Mouse (Mus musculus) heart, adult 11 months (tissue): ENCODE measurements around the gene Timm8a2.

ENCODE experiments used
- DNase-seq: peaks from one replicate; pipeline ENCODE4 v3.0.0; 2022

The Timm8a2 gene

DNA sequence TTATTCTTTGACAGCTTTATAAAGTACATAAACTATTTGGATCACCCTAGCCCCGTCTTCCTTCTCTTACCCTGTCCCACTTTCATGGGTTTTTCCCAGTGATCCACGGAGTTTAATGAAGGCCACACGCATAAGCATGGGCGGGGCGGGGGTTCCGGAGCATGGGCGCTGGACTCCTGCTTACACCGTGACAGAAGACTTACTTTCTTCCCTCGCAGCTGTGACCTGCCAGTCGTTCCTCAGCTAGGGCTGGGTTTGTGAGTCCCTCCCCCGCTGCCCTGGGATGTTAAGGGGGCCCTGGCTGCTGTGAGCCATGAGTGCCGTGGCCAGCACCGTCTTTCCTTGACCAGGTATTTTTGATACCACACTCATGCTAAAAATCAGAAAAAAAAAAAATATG is 21.7 kb upstream of the Timm8a2 start:
- no peak for DNase-seq

DNA sequence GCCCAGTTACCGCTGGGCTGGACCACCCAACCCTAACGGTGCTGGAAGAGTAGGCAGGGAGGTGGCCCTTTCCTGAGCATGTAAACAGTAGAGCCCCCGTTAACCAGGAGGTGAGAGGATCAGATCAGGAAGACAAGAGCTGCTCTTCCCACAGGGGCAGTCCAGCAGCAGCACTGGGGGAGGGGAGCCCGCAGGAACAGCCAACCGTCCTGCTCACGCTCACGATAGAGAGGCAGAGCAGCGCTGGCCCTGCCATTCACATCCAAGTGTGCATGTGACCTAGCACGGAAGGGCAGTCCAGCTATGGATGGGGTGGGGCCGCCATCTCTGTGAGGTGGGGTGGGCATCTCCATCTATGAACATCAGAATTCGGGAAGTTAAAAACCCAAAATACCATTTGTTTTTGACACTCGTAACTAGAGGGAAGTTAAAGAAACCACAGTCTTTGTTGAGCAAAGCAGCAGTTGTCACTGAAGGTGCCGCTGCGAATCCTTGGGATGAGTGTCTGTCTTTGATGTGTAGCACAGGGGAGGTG is 21.0 kb upstream of the Timm8a2 start:
- peak; percentile 98 for DNase-seq

DNA sequence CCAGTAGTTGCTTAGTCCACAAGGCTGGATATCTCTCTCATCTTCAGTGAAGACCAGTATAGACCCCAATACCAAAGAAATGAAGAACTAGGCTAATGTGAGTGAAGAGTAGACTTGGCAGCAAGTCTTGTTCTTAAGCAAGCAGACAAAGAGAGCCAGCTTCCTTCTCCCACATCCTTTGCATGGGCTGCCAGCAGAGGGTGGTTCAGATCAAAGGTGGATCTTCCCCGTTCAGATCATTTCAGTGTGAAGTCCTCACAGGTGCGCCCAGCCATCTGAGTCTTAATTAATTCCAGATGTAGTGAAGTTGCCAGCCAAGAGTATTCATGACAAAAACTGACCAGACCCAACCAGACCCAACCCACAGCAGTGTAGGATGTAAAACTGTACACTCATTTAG is 16.5 kb upstream of the Timm8a2 start:
- DNase-seq: no peak

- DNase-seq: peak; percentile 72
Measured at GRCm38 (mm10) chr14:122019389-122019788, 15.1 kb upstream of the Timm8a2 start.

- peak; percentile 84 for DNase-seq
Measured at GRCm38 (mm10) chr14:122020567-122020966, 13.9 kb upstream of the Timm8a2 start.

DNA sequence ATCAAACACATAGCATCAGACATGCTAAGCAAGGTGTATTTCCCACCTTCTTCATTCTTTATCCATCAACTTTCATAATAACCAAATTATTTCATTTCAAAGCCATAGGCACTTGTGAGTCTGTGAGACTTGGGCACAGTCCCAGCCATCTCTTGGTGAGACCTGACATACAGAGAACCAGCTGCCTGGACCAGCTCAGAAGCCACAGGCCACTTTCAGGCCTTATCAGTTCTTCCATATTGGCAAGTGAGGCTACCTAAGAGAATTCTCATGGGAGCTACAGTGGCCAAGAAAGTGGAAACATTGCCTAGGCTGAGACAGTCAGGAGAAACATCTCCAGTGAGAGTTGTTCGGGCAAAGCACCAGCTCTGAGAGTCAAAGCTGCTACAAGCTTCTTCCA is 11.4 kb upstream of the Timm8a2 start:
- peak; percentile 82 for DNase-seq

GRCm38 (mm10) chr14:122023928-122024327 is 10.5 kb upstream of the Timm8a2 start:
- DNase-seq: peak; percentile 70

GRCm38 (mm10) chr14:122028926-122029745 is 5.3 kb upstream of the Timm8a2 start:
- DNase-seq: peak; percentile 92

GRCm38 (mm10) chr14:122029851-122030250 is 4.6 kb upstream of the Timm8a2 start:
- DNase-seq: no peak

DNA sequence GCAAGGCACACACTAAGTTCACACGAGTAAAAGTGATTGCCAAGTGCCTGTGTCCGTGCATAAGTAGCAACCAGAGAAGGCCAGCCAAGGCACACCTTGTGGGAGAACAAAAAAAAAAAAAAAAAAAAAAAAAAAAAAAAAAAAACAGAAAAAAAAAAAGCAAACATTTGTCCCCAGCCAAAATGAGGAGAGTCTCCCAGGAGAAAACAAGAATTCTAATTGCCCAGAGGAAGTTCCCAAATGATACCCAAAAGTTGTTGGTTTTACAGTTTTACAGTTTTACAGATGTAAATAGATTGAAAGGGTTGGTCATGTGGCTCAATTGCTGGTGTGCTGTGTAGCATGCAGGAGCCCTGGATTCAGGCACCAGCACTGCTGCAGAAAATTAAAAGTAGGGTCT is 2.4 kb upstream of the Timm8a2 start:
- DNase-seq: no peak

- no peak for DNase-seq
Measured at GRCm38 (mm10) chr14:122035181-122035580, 707 bp downstream of the Timm8a2 start.

DNA sequence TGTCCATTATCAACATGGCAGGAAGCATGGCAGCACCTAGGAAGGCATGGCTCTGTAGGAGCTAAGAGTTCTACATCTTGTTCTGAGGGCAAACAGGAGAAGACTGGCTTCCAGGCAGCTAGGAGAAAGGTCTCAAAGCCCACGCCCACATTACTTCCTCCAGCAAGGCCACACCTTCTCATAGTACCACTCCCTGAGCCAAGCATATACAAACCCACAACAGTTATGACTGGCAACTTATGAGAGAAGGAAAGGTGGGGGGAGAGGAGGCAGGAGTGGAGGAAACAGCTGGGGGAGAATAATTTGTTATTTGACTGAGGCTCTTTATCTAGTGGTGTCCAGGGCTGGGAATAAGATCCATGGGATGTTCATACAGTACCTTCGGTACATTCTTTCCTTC is 1.4 kb downstream of the Timm8a2 start:
- no peak for DNase-seq

DNA sequence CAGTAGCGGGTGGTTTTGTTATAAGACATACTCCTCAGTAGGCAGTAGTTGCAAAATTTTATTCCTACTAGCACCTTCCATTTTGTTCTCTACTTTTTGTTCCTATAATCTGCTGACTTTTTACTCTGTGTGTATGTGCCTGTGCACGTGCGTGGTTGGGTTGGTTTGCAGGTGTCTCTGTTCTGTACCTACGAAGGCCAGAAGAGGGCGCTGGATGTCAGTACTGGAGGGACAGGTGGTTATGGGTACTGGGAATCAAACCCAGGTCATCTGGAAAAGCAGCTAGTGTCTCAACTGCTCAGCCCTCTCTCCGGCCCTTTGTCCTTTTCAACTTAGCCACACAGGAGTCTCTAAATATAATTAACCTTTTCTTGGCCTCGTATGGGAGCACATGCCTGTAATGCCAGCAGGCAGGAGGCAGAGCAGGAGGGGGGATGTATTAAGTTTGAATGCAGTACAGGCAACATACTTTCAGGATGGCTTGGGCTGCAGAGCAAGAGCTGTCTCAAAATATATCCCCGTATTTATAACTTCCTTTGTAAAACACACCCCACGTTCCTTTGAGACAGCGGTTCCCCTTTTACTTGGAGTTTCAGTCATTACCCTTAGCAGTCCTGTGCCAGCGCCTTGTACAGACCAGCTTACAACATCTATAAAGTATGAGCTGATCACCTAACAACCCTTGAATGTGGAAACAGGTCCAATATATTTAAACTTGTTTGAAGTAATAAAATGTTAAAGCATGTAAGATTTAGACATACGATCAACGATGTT is 4.6 kb downstream of the Timm8a2 start:
- DNase-seq: no peak

- no peak for DNase-seq
Measured at GRCm38 (mm10) chr14:122041413-122041825, 6.9 kb downstream of the Timm8a2 start.

- DNase-seq: no peak
Measured at GRCm38 (mm10) chr14:122042142-122042694, 7.7 kb downstream of the Timm8a2 start.

GRCm38 (mm10) chr14:122047784-122048183 is 13.3 kb downstream of the Timm8a2 start:
- no peak for DNase-seq

GRCm38 (mm10) chr14:122048816-122049215 is 14.3 kb downstream of the Timm8a2 start:
- no peak for DNase-seq

GRCm38 (mm10) chr14:122052896-122053635 is 18.6 kb downstream of the Timm8a2 start:
- no peak for DNase-seq

DNA sequence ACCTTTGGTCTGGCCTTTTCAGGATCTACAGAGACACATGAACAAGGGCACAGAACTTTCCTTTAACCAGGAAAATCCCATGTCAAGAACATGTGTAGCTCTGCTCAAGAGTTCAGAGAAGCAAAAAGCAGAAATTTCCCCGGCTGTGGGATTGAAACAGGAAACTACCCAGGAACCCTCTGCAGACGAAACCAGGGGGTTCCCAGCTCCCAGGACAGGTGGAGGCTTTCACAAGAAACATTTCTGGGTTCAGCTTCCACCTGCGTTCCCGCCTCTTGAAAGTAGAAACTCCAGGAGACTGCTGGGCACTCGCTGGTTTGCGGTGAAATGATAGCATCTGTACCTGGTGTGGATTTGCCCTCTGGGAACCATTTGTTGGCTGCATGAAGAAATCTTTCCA is 22.4 kb downstream of the Timm8a2 start:
- peak; percentile 88 for DNase-seq

- DNase-seq: peak; percentile 86
Measured at GRCm38 (mm10) chr14:122057941-122058346, 23.5 kb downstream of the Timm8a2 start.

DNA sequence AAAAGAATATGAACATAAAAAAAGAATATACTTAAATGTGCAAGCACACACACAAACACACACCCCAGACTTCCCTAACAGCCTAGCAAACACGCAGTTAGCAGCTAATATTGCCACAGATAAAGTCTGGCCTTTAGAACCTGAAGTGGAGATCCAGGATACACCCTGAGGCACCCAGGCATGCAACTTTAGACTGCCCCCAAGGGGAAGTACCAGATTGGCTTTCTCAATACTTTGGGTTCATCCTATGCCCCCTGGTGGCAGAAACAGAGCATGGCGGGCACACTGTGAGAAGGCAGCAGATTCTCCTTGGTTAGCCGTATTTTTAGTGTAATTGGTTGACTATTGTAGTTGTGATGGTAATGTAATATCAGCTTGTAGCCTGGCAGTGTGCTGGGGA is 26.2 kb downstream of the Timm8a2 start:
- DNase-seq: peak; percentile 96

GRCm38 (mm10) chr14:122061376-122061775 is 26.9 kb downstream of the Timm8a2 start:
- DNase-seq: no peak
